Mouse (Mus musculus) hindbrain, embryonic 16.5 days (tissue): Measurements from ENCODE around the gene 4930404H24Rik. TPM values are rescaled to one million over a fixed set of nuclear protein-coding genes. Genes with fewer than 3 reads are reported as not detected.
"Not testable (repeated sequence)": the region's sequence is repeated elsewhere in the genome, so short reads cannot be mapped to it uniquely, and the experiment has no call there.

ENCODE experiments used
- ATAC-seq: fragments of 200-750 bp; cut with Nextera tagmentation; 2 replicates; pipeline ENCODE4 v1.8.0; 2017; ENCODE audit warnings: moderate TSS enrichment, moderate library complexity
- H3K27ac ChIP-seq: fragments of 300-500 bp; sonication (generic); 2 replicates; pipeline ENCODE4 v1.5.1; 2014; ENCODE audit warnings: low read depth, mild to moderate bottlenecking, control low read depth, low read length, moderate library complexity
- H3K27me3 ChIP-seq: fragments of 300-500 bp; sonication (generic); replicated peaks from 2 replicates; pipeline ENCODE4 v1.6.1; 2014; ENCODE audit warnings: low read length; ENCODE audit not compliant: control insufficient read depth, insufficient read depth
- H3K36me3 ChIP-seq: fragments of 300-500 bp; sonication (generic); 2 replicates; pipeline ENCODE4 v1.6.1; 2014; ENCODE audit warnings: mild to moderate bottlenecking, low read length, moderate library complexity, mixed read lengths; ENCODE audit not compliant: control insufficient read depth, insufficient read depth
- H3K4me1 ChIP-seq: fragments of 300-500 bp; sonication (generic); 2 replicates; pipeline ENCODE4 v1.6.1; 2014; ENCODE audit warnings: low read depth, low read length; ENCODE audit not compliant: control insufficient read depth, insufficient read depth
- H3K4me2 ChIP-seq: fragments of 300-500 bp; sonication (generic); 2 replicates; pipeline ENCODE4 v1.6.1; 2014; ENCODE audit warnings: mild to moderate bottlenecking, low read length, control low read depth, moderate library complexity
- H3K4me3 ChIP-seq: fragments of 300-500 bp; sonication (generic); 2 replicates; pipeline ENCODE4 v1.5.1; 2014; ENCODE audit warnings: mild to moderate bottlenecking, low read length, control low read depth, moderate library complexity
- H3K9ac ChIP-seq: fragments of 300-500 bp; sonication (generic); 2 replicates; pipeline ENCODE4 v1.6.1; 2014; ENCODE audit warnings: low read depth, mild to moderate bottlenecking, control low read depth, low read length, moderate library complexity
- H3K9me3 ChIP-seq: fragments of 300-500 bp; sonication (generic); 2 replicates; pipeline ENCODE4 v1.6.1; 2014; ENCODE audit warnings: mild to moderate bottlenecking, low read length, moderate library complexity; ENCODE audit not compliant: control insufficient read depth
- WGBS: fragments of 180-500 bp; shearing (Covaris S2); extraction: QIAGEN DNeasy Blood & Tissue Kit; methylation state at CpG from one replicate; pipeline ENCODE4 v1.1.7; 2014; 5-methylcytosine and 5-hydroxymethylcytosine counted together
- polyA plus RNA-seq: library from polyadenylated mRNA; unstranded; fragments of >200 nt; fragmentation: Nextera tagmentation; extraction: Ambion mirVana; gene quantifications from 2 replicates; pipeline ENCODE4 v1.2.1, GENCODE M21; 2015

The 4930404H24Rik gene
- polyA plus RNA-seq, 1 experiment from 2014 or later, result not detected

GRCm38 (mm10) chr2:153490940-153491339, 1.6 kb upstream of the 4930404H24Rik start:
- Histone ChIP-seq H3K9ac (no peak overlapping the region), H3K27me3 (no peaks in the 10 kb centered on the region), H3K27ac (peak overlapping the region; percentile 94), H3K4me1 (peaks cover 38% of the 10 kb centered on the region), H3K4me3 (no peak overlapping the region), H3K36me3 (no peaks in the 10 kb centered on the region), H3K4me2 (peak overlapping the region; percentile 81; the same call in 1 of the 2 replicates), H3K9me3 (no peaks in the 10 kb centered on the region)
- WGBS, result 13% methylated on average over 5 of the region's 5 CpGs
- ATAC-seq, result no peak

GRCm38 (mm10) chr2:153491512-153492178, 945 bp upstream of the 4930404H24Rik start:
- peak overlapping the region; percentile 94 for H3K27ac ChIP-seq
- peak overlapping the region; percentile 91 for H3K9ac ChIP-seq
- WGBS, result 7% methylated on average over 18 of the region's 18 CpGs
- no peaks in the 10 kb centered on the region for H3K9me3 ChIP-seq
- no peaks in the 10 kb centered on the region for H3K27me3 ChIP-seq
- H3K4me3 ChIP-seq, result peak overlapping the region; percentile 59
- 0 out of 2 replicates have a peak, but pooled peaks have one; percentile 0 for ATAC-seq
- H3K4me2 ChIP-seq, result peak overlapping the region; percentile 81
- peaks cover 45% of the 10 kb centered on the region for H3K4me1 ChIP-seq
- H3K36me3 ChIP-seq, result no peaks in the 10 kb centered on the region

DNA sequence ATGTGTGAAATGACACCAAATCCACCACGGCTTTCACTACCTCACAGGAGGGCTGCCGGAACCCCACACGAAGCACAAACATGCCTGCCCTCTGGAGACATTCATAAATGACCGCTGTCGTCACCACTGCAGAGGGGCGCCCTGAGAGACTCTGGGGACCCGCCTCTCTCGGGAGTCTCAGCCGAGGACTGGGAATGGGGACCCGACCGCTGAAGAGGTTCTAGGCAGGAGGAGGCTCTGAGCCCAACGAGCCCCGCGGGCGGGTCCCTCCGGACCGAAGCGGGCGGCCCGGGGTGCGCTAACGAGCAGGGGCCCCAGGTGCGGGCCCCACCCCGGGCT, 442 bp upstream of the 4930404H24Rik start:
- Histone ChIP-seq H3K27ac (peak overlapping the region; percentile 94), H3K4me3 (peak overlapping the region; percentile 59), H3K4me2 (peak overlapping the region; percentile 81), H3K36me3 (no peaks in the 10 kb centered on the region), H3K9ac (peak overlapping the region; percentile 91), H3K27me3 (no peaks in the 10 kb centered on the region), H3K9me3 (no peaks in the 10 kb centered on the region), H3K4me1 (peaks cover 48% of the 10 kb centered on the region)
- peak; percentile 32 for ATAC-seq
- WGBS, result under 1% methylated on average over 22 of the region's 24 CpGs

DNA sequence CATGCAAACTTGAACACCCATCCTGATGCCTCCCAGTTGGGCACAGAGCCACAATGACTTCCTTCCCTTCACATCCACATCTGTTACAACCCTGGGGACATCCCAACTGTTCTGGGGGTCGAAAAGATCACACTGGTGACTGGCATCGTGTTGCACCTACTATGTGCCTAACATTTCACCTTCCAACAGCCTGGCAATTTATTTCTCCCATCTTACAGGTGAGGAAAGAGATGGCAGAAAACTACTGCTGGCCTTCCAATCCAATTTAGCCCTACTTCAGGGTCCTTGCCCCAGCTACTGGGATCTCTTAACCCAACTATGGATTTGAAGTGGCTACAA, 772 bp downstream of the 4930404H24Rik start:
- ATAC-seq, result no peak
- Histone ChIP-seq H3K9me3 (no peaks in the 10 kb centered on the region), H3K9ac (peak overlapping the region; percentile 91), H3K4me1 (peaks cover 58% of the 10 kb centered on the region), H3K36me3 (no peaks in the 10 kb centered on the region), H3K4me2 (peak overlapping the region; percentile 81), H3K27ac (peak overlapping the region; percentile 94), H3K27me3 (no peaks in the 10 kb centered on the region), H3K4me3 (peak overlapping the region; percentile 59)
- 24% methylated on average over 2 of the region's 2 CpGs for WGBS

GRCm38 (mm10) chr2:153493781-153494292, 1.2 kb downstream of the 4930404H24Rik start:
- Histone ChIP-seq H3K4me3 (no peak overlapping the region), H3K9ac (peak overlapping the region; percentile 47), H3K36me3 (no peaks in the 10 kb centered on the region), H3K9me3 (no peaks in the 10 kb centered on the region), H3K4me2 (no peak overlapping the region), H3K27me3 (no peaks in the 10 kb centered on the region), H3K27ac (peak overlapping the region; percentile 94), H3K4me1 (peaks cover 58% of the 10 kb centered on the region)
- no peak for ATAC-seq
- WGBS, result 18% methylated on average over 6 of the region's 6 CpGs

DNA sequence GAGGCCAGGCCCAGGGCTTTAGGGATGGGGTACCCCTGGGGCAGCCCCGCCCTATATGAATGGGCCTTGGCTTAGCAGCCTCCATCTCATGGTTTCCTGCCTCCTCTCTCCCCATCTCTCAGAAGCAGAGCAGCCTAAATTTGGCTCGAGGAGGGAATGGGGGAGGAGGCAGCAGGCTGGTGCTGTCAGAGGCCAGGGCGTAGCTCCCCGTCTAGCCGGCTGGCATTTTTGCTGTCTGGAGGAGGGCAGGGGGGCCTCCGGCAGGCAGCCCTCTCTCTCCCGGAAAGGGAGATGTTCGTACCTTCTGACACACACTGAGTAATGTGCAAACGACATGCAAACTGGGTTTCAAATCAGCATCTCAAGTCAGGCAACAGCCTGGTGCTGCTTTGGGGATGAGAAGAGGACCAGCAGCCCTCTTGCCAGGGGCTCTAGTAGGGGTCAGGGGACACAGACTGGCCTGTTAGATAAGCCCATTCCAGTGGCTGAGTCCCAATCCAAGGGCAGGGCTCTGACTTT, 1.8 kb downstream of the 4930404H24Rik start:
- H3K27ac ChIP-seq, result peak overlapping the region; percentile 79
- ATAC-seq, result no peak
- 16% methylated on average over 8 of the region's 9 CpGs for WGBS
- no peaks in the 10 kb centered on the region for H3K36me3 ChIP-seq
- peak overlapping the region; percentile 47 for H3K9ac ChIP-seq
- H3K9me3 ChIP-seq, result no peaks in the 10 kb centered on the region
- H3K4me3 ChIP-seq, result no peak overlapping the region
- H3K27me3 ChIP-seq, result no peaks in the 10 kb centered on the region
- H3K4me1 ChIP-seq, result peaks cover 58% of the 10 kb centered on the region
- H3K4me2 ChIP-seq, result no peak overlapping the region; the same call in 1 of the 2 replicates

GRCm38 (mm10) chr2:153495391-153495790, 2.8 kb downstream of the 4930404H24Rik start:
- H3K27ac ChIP-seq, ATAC-seq, H3K9me3 ChIP-seq, H3K4me2 ChIP-seq, H3K36me3 ChIP-seq, H3K27me3 ChIP-seq, H3K4me3 ChIP-seq, H3K9ac ChIP-seq: not testable (repeated sequence)
- H3K4me1 ChIP-seq, result peaks cover 58% of the 10 kb centered on the region
- 92% methylated on average over 4 of the region's 4 CpGs for WGBS

GRCm38 (mm10) chr2:153495818-153496217, 3.2 kb downstream of the 4930404H24Rik start:
- no peak for ATAC-seq
- 87% methylated on average over 4 of the region's 4 CpGs for WGBS
- Histone ChIP-seq H3K27me3 (no peaks in the 10 kb centered on the region), H3K27ac (no peak overlapping the region), H3K4me1 (peaks cover 55% of the 10 kb centered on the region), H3K36me3 (no peaks in the 10 kb centered on the region), H3K9ac (no peak overlapping the region), H3K9me3 (no peaks in the 10 kb centered on the region), H3K4me3 (no peak overlapping the region), H3K4me2 (no peak overlapping the region)

GRCm38 (mm10) chr2:153496301-153496700, 3.7 kb downstream of the 4930404H24Rik start:
- Histone ChIP-seq H3K36me3 (no peaks in the 10 kb centered on the region), H3K4me3 (no peak overlapping the region), H3K4me2 (no peak overlapping the region), H3K9ac (no peak overlapping the region), H3K9me3 (no peaks in the 10 kb centered on the region), H3K27ac (peak overlapping the region; percentile 40), H3K4me1 (peaks cover 50% of the 10 kb centered on the region), H3K27me3 (no peaks in the 10 kb centered on the region)
- ATAC-seq, result no peak
- 77% methylated on average over 6 of the region's 6 CpGs for WGBS
